Mouse (Mus musculus) stomach, embryonic 14.5 days (tissue): ENCODE data around the gene Ctnnal1. TPM values are rescaled to one million over a fixed set of nuclear protein-coding genes. Genes with fewer than 3 reads are reported as not detected.

ENCODE experiments used
- microRNA counts: library from miRNA; unstranded; fragments of <30 nt; microRNA quantifications from one replicate; lab custom pipeline; 2016
- microRNA-seq: library from miRNA; unstranded; fragments of <30 nt; microRNA quantifications from one replicate; pipeline ENCODE4, GENCODE M21; 2016
- polyA plus RNA-seq: library from polyadenylated mRNA; unstranded; fragments of >200 nt; fragmentation: Nextera tagmentation; extraction: Ambion mirVana; gene quantifications from 2 replicates; pipeline ENCODE4 v1.2.1, GENCODE M21; 2014

Ctnnal1 gene
- polyA plus RNA-seq, 1 experiment from 2014 or later: 26.7 TPM

MicroRNAs within 50 kb of the gene (microRNA counts, 519-probe panel; counts per million panel counts)
- 3,399 counts per million, percentile 66 among the panel's probes with 10 or more counts for microRNA mmu-miR-32 (lab: Ali Mortazavi, UCI)

Small RNA genes within 50 kb of the gene (microRNA-seq; reads per million reads assigned to microRNA genes)
- 236 reads per million, percentile 58 among the genes with 10 or more reads in this experiment for gene Mir32

Other genes with a start within 250 kb of the Ctnnal1 start
- gene Gm26657, start 125.1 kb downstream of the Ctnnal1 start, polyA plus RNA-seq: not detected in 2 replicates
- not detected in 2 replicates for gene Actl7b, start 123.7 kb downstream of the Ctnnal1 start, polyA plus RNA-seq
- gene Actl7a, start 121.8 kb downstream of the Ctnnal1 start, polyA plus RNA-seq: not detected in 2 replicates
- gene Elp1, start 62.9 kb downstream of the Ctnnal1 start, polyA plus RNA-seq: 51.6 and 55.8 TPM in 2 replicates
- 18.2 and 20.1 TPM in 2 replicates for gene Fam206a, start 62.8 kb downstream of the Ctnnal1 start, polyA plus RNA-seq
- gene Tmem245, start 82.2 kb upstream of the Ctnnal1 start, polyA plus RNA-seq: 10.6 and 11.8 TPM in 2 replicates
- gene Frrs1l, start 125.2 kb upstream of the Ctnnal1 start, polyA plus RNA-seq: 1.1 and 1.6 TPM in 2 replicates